Mouse (Mus musculus) heart, embryonic 16.5 days (tissue): ENCODE data around the gene Meltf. TPM values are rescaled to one million over a fixed set of nuclear protein-coding genes. Genes with fewer than 3 reads are reported as not detected.
A peak's percentile ranks its signal among the peaks of the same experiment; 100 is the strongest.

Experiments
- ATAC-seq: fragments of 200-750 bp; cut with Nextera tagmentation; replicated peaks from 2 replicates; pipeline ENCODE4 v1.8.0; 2017; ENCODE audit warnings: moderate number of reproducible peaks; ENCODE audit not compliant: insufficient read depth, low FRiP score; ENCODE audit errors: extremely low read depth
- H3K27ac ChIP-seq: fragments of 300-500 bp; sonication (generic); 2 replicates; pipeline ENCODE4 v1.5.1; 2014; ENCODE audit warnings: mild to moderate bottlenecking, low read length, control low read depth, moderate library complexity
- H3K27me3 ChIP-seq: fragments of 300-500 bp; sonication (generic); 2 replicates; pipeline ENCODE4 v1.6.1; 2014; ENCODE audit warnings: low read length, mixed read lengths; ENCODE audit not compliant: control insufficient read depth, insufficient read depth
- H3K36me3 ChIP-seq: fragments of 300-500 bp; sonication (generic); 2 replicates; pipeline ENCODE4 v1.6.1; 2014; ENCODE audit not compliant: control insufficient read depth, insufficient read depth
- H3K4me1 ChIP-seq: fragments of 300-500 bp; sonication (generic); 2 replicates; pipeline ENCODE4 v1.6.1; 2014; ENCODE audit warnings: low read length, mixed read lengths; ENCODE audit not compliant: control insufficient read depth, insufficient read depth
- H3K4me2 ChIP-seq: fragments of 300-500 bp; sonication (generic); 2 replicates; pipeline ENCODE4 v1.6.1; 2014; ENCODE audit warnings: low read depth, mild to moderate bottlenecking, control low read depth, low read length
- H3K4me3 ChIP-seq: fragments of 300-500 bp; sonication (generic); 2 replicates; pipeline ENCODE4 v1.5.1; 2014; ENCODE audit warnings: mild to moderate bottlenecking, control low read depth, low read length
- H3K9ac ChIP-seq: fragments of 300-500 bp; sonication (generic); 2 replicates; pipeline ENCODE4 v1.6.1; 2014; ENCODE audit warnings: low read length, control low read depth
- H3K9me3 ChIP-seq: fragments of 300-500 bp; sonication (generic); replicated peaks from 2 replicates; pipeline ENCODE4 v1.6.1; 2016; ENCODE audit warnings: low read length; ENCODE audit not compliant: control insufficient read depth
- WGBS: fragments of 180-500 bp; shearing (Covaris S2); extraction: QIAGEN DNeasy Blood & Tissue Kit; methylation state at CpG from one replicate; pipeline ENCODE4 v1.1.7; 2014; 5-methylcytosine and 5-hydroxymethylcytosine counted together
- polyA plus RNA-seq: library from polyadenylated mRNA; unstranded; fragments of >200 nt; fragmentation: Nextera tagmentation; extraction: Ambion mirVana; gene quantifications from 2 replicates; pipeline ENCODE4 v1.2.1, GENCODE M21; 2015

The Meltf gene
- polyA plus RNA-seq, 1 experiment from 2014 or later, result 0.16 TPM

GRCm38 (mm10) chr16:31926091-31926490 is 47.5 kb downstream of the Meltf start:
- Histone ChIP-seq H3K9ac (no peak overlapping the region), H3K36me3 (no peaks in the 10 kb centered on the region), H3K27ac (no peak overlapping the region), H3K27me3 (no peaks in the 10 kb centered on the region), H3K4me3 (no peak overlapping the region), H3K4me1 (peaks cover 3% of the 10 kb centered on the region; the same call in 1 of the 2 replicates), H3K4me2 (no peak overlapping the region), H3K9me3 (0 out of 2 replicates have a peak, but pooled peaks cover 2% of the 10 kb centered on the region)
- ATAC-seq, result no peak
- WGBS, result 82% methylated on average over 6 of the region's 6 CpGs

- Histone ChIP-seq H3K9me3 (0 out of 2 replicates have a peak, but pooled peaks cover 2% of the 10 kb centered on the region), H3K27me3 (no peaks in the 10 kb centered on the region), H3K4me2 (no peak overlapping the region), H3K27ac (no peak overlapping the region), H3K36me3 (no peaks in the 10 kb centered on the region), H3K4me1 (peaks cover 3% of the 10 kb centered on the region; the same call in 1 of the 2 replicates), H3K4me3 (no peak overlapping the region), H3K9ac (no peak overlapping the region)
- WGBS, result 81% methylated on average over 13 of the region's 13 CpGs
- ATAC-seq, result no peak
Observed at GRCm38 (mm10) chr16:31926547-31927182, 48.1 kb downstream of the Meltf start.

DNA sequence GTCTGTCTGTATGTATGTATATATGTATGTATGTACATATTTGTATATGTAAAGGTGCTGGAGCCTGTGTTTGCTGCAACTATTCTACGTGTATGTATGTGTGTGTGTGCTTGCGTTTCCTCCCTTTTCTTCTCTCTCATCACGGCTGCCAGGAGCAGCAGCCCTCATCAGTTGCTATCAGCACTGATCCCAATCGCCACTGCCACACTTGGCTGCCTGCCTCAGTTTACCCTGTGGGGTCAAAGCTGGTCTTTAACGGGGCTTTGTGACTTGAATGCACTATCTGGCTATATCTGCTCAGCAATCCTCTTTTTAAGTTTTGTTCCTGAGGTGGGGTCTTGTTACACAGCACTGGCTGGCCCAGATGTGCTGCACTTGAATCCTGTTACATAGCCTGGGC is 48.8 kb downstream of the Meltf start:
- Histone ChIP-seq H3K27ac (no peak overlapping the region), H3K4me1 (peaks cover 3% of the 10 kb centered on the region; the same call in 1 of the 2 replicates), H3K4me2 (no peak overlapping the region), H3K9ac (no peak overlapping the region), H3K36me3 (no peaks in the 10 kb centered on the region), H3K4me3 (no peak overlapping the region), H3K9me3 (0 out of 2 replicates have a peak, but pooled peaks cover 1% of the 10 kb centered on the region), H3K27me3 (no peaks in the 10 kb centered on the region)
- 77% methylated on average over 5 of the region's 5 CpGs for WGBS
- no peak for ATAC-seq

- H3K9ac ChIP-seq, result 0 out of 2 replicates have a peak overlapping the region, but pooled peaks have one; percentile 17
- H3K27ac ChIP-seq, result no peak overlapping the region
- H3K4me1 ChIP-seq, result peaks cover 16% of the 10 kb centered on the region
- H3K36me3 ChIP-seq, result no peaks in the 10 kb centered on the region
- no peak overlapping the region for H3K4me3 ChIP-seq
- WGBS, result 63% methylated on average over 17 of the region's 17 CpGs
- ATAC-seq, result no peak
- peaks cover 22% of the 10 kb centered on the region for H3K27me3 ChIP-seq
- H3K9me3 ChIP-seq, result no peaks in the 10 kb centered on the region
- H3K4me2 ChIP-seq, result peak overlapping the region; percentile 24; the same call in 1 of the 2 replicates
Observed at GRCm38 (mm10) chr16:31931330-31931729, 52.7 kb downstream of the Meltf start.

GRCm38 (mm10) chr16:31932255-31932654 is 53.6 kb downstream of the Meltf start:
- Histone ChIP-seq H3K4me3 (no peak overlapping the region), H3K27ac (no peak overlapping the region), H3K4me2 (no peak overlapping the region), H3K4me1 (peaks cover 16% of the 10 kb centered on the region), H3K27me3 (peaks cover 24% of the 10 kb centered on the region), H3K9me3 (no peaks in the 10 kb centered on the region; the same call in 1 of the 2 replicates), H3K36me3 (no peaks in the 10 kb centered on the region), H3K9ac (no peak overlapping the region)
- 53% methylated on average over 5 of the region's 5 CpGs for WGBS
- no peak for ATAC-seq

DNA sequence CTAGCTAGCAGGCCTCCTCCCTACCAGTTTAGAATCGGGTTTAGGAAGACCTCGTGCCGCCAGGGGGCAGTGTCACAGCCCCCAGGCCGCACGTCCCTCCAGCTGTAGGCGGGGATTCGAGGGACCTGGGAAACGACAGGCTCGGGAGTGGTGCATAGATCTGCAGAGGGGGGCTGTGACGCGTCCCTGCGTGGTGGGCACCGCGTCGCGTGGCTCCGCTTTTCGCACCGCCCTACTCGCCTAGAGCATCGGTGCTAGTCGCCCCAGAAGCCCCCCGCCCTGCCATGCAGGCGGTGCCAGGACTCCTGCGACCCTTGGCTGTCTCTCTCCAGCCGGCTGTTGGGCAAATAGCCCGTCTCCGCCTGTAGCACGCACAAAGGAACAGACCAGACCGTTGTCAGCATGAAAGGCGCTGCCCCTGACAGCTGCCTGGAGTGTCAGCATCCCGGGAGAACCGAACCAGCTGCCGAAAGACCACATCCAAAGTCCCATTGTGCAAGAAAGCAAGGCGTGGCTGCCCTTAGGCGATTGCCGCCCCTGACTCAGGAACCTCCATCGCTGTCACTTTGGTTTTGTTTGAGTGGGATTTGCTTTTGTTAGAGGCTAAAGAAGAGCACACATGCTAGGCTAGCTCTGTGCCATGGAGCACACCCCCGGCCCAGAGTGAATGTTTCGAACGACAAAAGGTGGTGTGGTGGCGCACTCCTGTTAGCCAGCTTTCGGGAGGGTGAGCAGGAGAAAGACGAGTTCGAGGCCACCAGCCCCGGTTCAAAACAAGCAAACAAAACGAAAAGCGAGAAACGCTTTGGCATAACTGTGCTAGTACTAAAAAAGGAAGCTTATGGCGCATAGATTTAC is 54.5 kb downstream of the Meltf start:
- H3K4me2 ChIP-seq, result peak overlapping the region; percentile 95
- H3K27me3 ChIP-seq, result peaks cover 24% of the 10 kb centered on the region
- 1% methylated on average over 50 of the region's 50 CpGs for WGBS
- peaks cover 16% of the 10 kb centered on the region for H3K4me1 ChIP-seq
- ATAC-seq, result peak; percentile 91
- no peaks in the 10 kb centered on the region; the same call in 1 of the 2 replicates for H3K9me3 ChIP-seq
- no peaks in the 10 kb centered on the region for H3K36me3 ChIP-seq
- peak overlapping the region; percentile 76 for H3K9ac ChIP-seq
- H3K4me3 ChIP-seq, result peak overlapping the region; percentile 65
- peak overlapping the region; percentile 38 for H3K27ac ChIP-seq

DNA sequence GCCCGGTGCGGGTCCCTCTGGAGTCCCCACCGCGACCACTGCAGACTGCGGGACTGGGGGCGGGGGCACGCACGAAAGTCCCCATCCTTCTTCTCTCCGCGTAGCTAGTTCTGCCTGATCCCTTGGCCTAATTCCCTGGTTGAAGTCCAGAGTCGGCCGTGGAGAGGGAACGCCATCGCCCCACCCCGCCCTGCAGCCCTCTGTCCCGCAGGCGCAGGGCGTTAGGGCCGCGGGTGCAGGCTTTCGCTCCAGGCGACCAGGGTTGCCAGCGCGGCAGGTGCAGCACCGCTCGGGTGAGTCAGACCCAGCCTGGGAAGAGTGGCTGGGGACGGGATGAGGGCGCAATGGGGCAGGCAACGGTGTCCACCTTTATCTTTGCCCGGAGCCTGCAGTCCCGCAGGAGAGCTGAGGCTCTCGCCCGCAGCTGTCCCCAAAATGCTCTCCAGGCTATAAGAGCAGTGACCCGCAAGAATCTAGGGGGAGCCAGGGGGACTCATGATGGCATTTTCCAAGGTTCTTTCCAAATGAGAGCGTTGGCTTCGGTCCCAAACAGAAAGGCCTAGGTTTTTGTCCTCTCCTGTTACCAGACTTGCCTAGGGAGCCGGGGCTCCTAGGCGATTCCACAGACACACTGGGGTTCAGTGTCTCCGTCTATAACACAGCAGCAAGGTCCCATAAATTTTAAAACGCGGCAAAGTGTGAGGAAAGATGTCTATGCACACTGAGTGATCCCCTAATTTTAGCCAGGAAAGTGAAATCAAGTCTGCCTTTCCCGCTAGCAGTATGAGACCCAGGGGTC is 55.3 kb downstream of the Meltf start, which contains the start of gene Pigz:
Gene Pigz, plus strand, starts transcription at position 101 of the 799 bp plus-strand sequence.
- Histone ChIP-seq H3K27me3 (peaks cover 24% of the 10 kb centered on the region), H3K4me2 (peak within 1 kb of the TSS; percentile 95), H3K9me3 (no peaks in the 10 kb centered on the region; the same call in 1 of the 2 replicates), H3K4me3 (peak within 1 kb of the TSS; percentile 65), H3K9ac (peak within 1 kb of the TSS; percentile 76), H3K27ac (peak within 1 kb of the TSS; percentile 38), H3K36me3 (no peaks in the 10 kb centered on the region), H3K4me1 (peaks cover 16% of the 10 kb centered on the region)
- 11% methylated on average over 42 of the region's 42 CpGs for WGBS
- ATAC-seq, result no peak

DNA sequence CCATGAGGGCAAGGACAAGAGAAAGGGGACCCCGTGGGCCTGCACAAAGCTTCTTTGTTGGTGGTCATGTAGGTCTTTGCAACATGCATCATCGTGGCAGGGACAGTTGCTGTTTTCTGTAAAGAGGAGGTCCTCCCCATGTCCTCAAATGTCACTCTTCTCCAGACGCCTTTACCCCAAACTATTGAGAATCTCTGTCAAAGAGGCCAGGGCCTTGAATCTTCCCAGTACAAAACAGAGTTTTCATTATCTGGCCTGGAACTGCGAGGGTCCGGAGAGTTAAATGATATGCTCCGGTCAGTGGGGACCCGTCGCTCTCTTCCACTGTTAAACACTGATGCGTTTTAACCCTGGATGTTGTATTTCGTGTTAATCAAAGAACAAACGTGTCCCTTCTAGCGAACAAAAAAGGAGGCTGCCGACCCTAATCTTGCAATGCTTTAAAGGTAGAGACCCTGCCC is 56.0 kb downstream of the Meltf start:
- peak overlapping the region; percentile 38; the same call in 1 of the 2 replicates for H3K9ac ChIP-seq

More for the DNA sequence above, 56.0 kb downstream of the Meltf start:
- Histone ChIP-seq H3K27me3 (peaks cover 24% of the 10 kb centered on the region), H3K9me3 (no peaks in the 10 kb centered on the region; the same call in 1 of the 2 replicates), H3K27ac (no peak overlapping the region), H3K4me3 (peak overlapping the region; percentile 47; the same call in 1 of the 2 replicates), H3K4me1 (peaks cover 16% of the 10 kb centered on the region), H3K36me3 (no peaks in the 10 kb centered on the region), H3K4me2 (peak overlapping the region; percentile 71)
- no peak for ATAC-seq
- 30% methylated on average over 13 of the region's 13 CpGs for WGBS
